Mouse (Mus musculus) brain, embryonic 14.5 days (tissue): ENCODE results near the gene Kcnk5.

Experiments
- CTCF ChIP-seq: fragments of 200-500 bp; IDR thresholded peaks from 2 replicates; pipeline ENCODE4 v1.5.1; 2012; ENCODE audit warnings: inconsistent platforms, mild to moderate bottlenecking, moderate library complexity, borderline replicate concordance; ENCODE audit not compliant: insufficient read depth, insufficient read length; ENCODE audit errors: extremely low read depth
- POLR2A ChIP-seq: fragments of 200-500 bp; IDR thresholded peaks from 2 replicates; pipeline ENCODE4 v1.6.1; 2012; ENCODE audit warnings: mild to moderate bottlenecking, inconsistent platforms, borderline replicate concordance; ENCODE audit not compliant: poor library complexity, insufficient read depth, insufficient read length, severe bottlenecking; ENCODE audit errors: extremely low read depth

- TF ChIP-seq CTCF (no peak), POLR2A (no peak)
These were observed 39.5 kb upstream of the Kcnk5 start for GRCm38 (mm10) chr14:20221083-20221482.
